Mouse (Mus musculus): ENCODE data around the gene Tldc2. TPM values are rescaled to one million over a fixed set of nuclear protein-coding genes. Genes with fewer than 3 reads are reported as not detected.

The Tldc2 gene
- total and polyA plus RNA-seq, 2 experiments from 2014 or later = not detected

GRCm38 (mm10) chr2:157136176-157136575 lies 49.3 kb downstream of the Tldc2 start:
- no peak overlapping the region for H3K4me3 ChIP-seq (ENCODE audit: low read depth, low read length)
- no peaks in the 10 kb centered on the region for H3K9me3 ChIP-seq (ENCODE audit: low read length)
- DNase-seq (no peak), ATAC-seq (no peak)
- H3K4me1 ChIP-seq (ENCODE audit: insufficient read depth) = peaks cover 4% of the 10 kb centered on the region; the same call in 1 of the 2 replicates
- no peak overlapping the region for H3K4me2 ChIP-seq (ENCODE audit: low read depth)
- 88% methylated on average over 4 of the region's 4 CpGs for WGBS
- H3K36me3 ChIP-seq (ENCODE audit: insufficient read depth) = no peaks in the 10 kb centered on the region
- TF ChIP-seq CTCF (IDR thresholded peaks at IDR 0.05; ENCODE audit: low read depth) = no peak
- H3K27me3 ChIP-seq (ENCODE audit: insufficient read depth, low read length) = no peaks in the 10 kb centered on the region
- no peak overlapping the region for H3K27ac ChIP-seq (ENCODE audit: low read depth, low read length)
- H3K9ac ChIP-seq = no peak overlapping the region

GRCm38 (mm10) chr2:157136646-157137045 lies 49.8 kb downstream of the Tldc2 start:
- WGBS = 63% methylated on average over 2 of the region's 2 CpGs
- no peak overlapping the region for H3K27ac ChIP-seq (ENCODE audit: low read depth, low read length)
- DNase-seq (no peak), ATAC-seq (no peak)
- H3K4me3 ChIP-seq (ENCODE audit: low read depth, low read length) = no peak overlapping the region
- H3K9me3 ChIP-seq (ENCODE audit: low read length) = no peaks in the 10 kb centered on the region
- peaks cover 4% of the 10 kb centered on the region; the same call in 1 of the 2 replicates for H3K4me1 ChIP-seq (ENCODE audit: insufficient read depth)
- no peak overlapping the region for H3K4me2 ChIP-seq (ENCODE audit: low read depth)
- H3K9ac ChIP-seq = no peak overlapping the region
- no peaks in the 10 kb centered on the region for H3K36me3 ChIP-seq (ENCODE audit: insufficient read depth)
- no peaks in the 10 kb centered on the region for H3K27me3 ChIP-seq (ENCODE audit: insufficient read depth, low read length)
- no peak for TF ChIP-seq CTCF (IDR thresholded peaks at IDR 0.05; ENCODE audit: low read depth)

DNA sequence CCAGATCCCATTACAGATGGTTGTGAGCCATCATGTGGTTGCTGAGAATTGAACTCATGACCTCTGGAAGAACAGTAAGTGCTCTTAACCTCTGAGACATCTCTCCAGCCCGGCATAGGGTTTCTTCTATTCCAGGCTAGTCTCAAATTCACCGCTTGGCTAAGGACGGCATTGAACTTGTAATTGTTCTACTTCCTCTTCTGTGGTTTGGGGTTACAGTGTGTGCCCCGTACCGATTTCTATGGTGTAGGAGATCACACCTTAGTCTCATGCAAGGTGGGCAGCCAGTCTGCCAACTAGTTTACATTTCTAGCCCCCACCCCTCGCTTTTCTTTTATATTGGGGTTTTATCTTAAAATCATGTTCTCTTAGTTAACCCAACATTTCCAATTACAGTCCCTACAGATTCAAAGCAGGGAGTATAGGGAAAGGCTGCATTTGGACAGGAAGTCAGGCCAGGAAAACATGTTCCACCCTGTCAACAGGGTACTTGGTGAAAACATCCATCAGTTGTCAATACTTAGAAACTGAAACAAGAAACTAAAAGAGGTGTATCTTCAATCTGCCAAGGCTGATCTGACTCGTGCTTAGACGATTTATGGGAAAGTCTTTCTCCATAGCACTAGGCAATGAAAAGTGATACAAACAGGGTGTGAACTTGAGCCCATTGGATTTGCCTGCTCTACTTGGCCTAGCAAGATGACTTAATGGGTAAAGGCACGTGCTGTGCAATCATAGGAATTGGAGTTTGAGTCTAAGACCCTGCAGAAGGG lies 51.3 kb downstream of the Tldc2 start:
- H3K9ac ChIP-seq = no peak overlapping the region
- H3K9me3 ChIP-seq (ENCODE audit: low read length) = no peaks in the 10 kb centered on the region
- H3K27ac ChIP-seq (ENCODE audit: low read depth, low read length) = no peak overlapping the region
- WGBS = 93% methylated on average over 9 of the region's 9 CpGs
- no peak for DNase-seq
- no peak for TF ChIP-seq CTCF (IDR thresholded peaks at IDR 0.05; ENCODE audit: low read depth)
- H3K4me3 ChIP-seq (ENCODE audit: low read depth, low read length) = no peak overlapping the region
- ATAC-seq = no peak
- no peaks in the 10 kb centered on the region for H3K36me3 ChIP-seq (ENCODE audit: insufficient read depth)
- no peaks in the 10 kb centered on the region for H3K27me3 ChIP-seq (ENCODE audit: insufficient read depth, low read length)
- peaks cover 4% of the 10 kb centered on the region; the same call in 1 of the 2 replicates for H3K4me1 ChIP-seq (ENCODE audit: insufficient read depth)
- no peak overlapping the region for H3K4me2 ChIP-seq (ENCODE audit: low read depth)

- no peak for DNase-seq
- Histone ChIP-seq H3K27me3 (ENCODE audit: insufficient read depth, low read length) (no peaks in the 10 kb centered on the region), H3K27ac (ENCODE audit: low read depth, low read length) (no peak overlapping the region), H3K36me3 (ENCODE audit: insufficient read depth) (no peaks in the 10 kb centered on the region), H3K4me2 (ENCODE audit: low read depth) (no peak overlapping the region), H3K9ac (no peak overlapping the region), H3K4me1 (ENCODE audit: insufficient read depth) (peaks cover 4% of the 10 kb centered on the region; the same call in 1 of the 2 replicates), H3K9me3 (ENCODE audit: low read length) (no peaks in the 10 kb centered on the region), H3K4me3 (ENCODE audit: low read depth, low read length) (no peak overlapping the region)
- no peak for TF ChIP-seq CTCF (IDR thresholded peaks at IDR 0.05; ENCODE audit: low read depth)
- 86% methylated on average over 5 of the region's 5 CpGs for WGBS
- ATAC-seq = no peak
Measured at GRCm38 (mm10) chr2:157138808-157139207, 52.0 kb downstream of the Tldc2 start.

GRCm38 (mm10) chr2:157139251-157139802 lies 52.5 kb downstream of the Tldc2 start:
- no peak overlapping the region for H3K4me2 ChIP-seq (ENCODE audit: low read depth)
- ATAC-seq = no peak
- no peaks in the 10 kb centered on the region for H3K36me3 ChIP-seq (ENCODE audit: insufficient read depth)
- peaks cover 1% of the 10 kb centered on the region; the same call in 1 of the 2 replicates for H3K4me1 ChIP-seq (ENCODE audit: insufficient read depth)
- no peak overlapping the region for H3K27ac ChIP-seq (ENCODE audit: low read depth, low read length)
- H3K27me3 ChIP-seq (ENCODE audit: insufficient read depth, low read length) = no peaks in the 10 kb centered on the region
- no peaks in the 10 kb centered on the region for H3K9me3 ChIP-seq (ENCODE audit: low read length)
- no peak overlapping the region for H3K9ac ChIP-seq
- no peak overlapping the region for H3K4me3 ChIP-seq (ENCODE audit: low read depth, low read length)
- no peak for DNase-seq
- 90% methylated on average over 5 of the region's 5 CpGs for WGBS
- TF ChIP-seq CTCF (IDR thresholded peaks at IDR 0.05; ENCODE audit: low read depth) = no peak

DNA sequence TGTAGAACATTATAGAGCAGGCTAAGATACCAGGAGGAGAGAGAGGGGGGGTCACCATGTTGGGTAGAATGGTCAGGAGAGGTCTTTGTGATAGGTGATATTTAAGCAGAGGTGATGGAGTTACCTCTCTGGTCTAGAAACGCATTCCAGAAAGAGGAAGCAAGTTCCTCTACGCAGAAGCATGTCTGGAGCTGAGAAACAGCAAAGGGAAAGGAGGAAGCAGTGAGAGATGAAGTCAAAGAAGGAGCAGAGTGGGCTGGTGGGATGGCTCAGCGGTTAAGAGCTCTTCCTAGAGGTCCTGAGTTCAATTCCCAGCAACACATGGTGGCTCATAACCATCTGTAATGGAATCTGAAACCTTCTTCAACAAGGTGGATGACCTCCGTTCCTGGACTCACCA lies 55.1 kb downstream of the Tldc2 start:
- Histone ChIP-seq H3K4me2 (ENCODE audit: low read depth) (no peak overlapping the region), H3K9ac (no peak overlapping the region), H3K27me3 (ENCODE audit: insufficient read depth, low read length) (no peaks in the 10 kb centered on the region), H3K4me1 (ENCODE audit: insufficient read depth) (no peaks in the 10 kb centered on the region), H3K36me3 (ENCODE audit: insufficient read depth) (no peaks in the 10 kb centered on the region), H3K9me3 (ENCODE audit: low read length) (no peaks in the 10 kb centered on the region), H3K4me3 (ENCODE audit: low read depth, low read length) (no peak overlapping the region), H3K27ac (ENCODE audit: low read depth, low read length) (no peak overlapping the region)
- DNase-seq (no peak), ATAC-seq (no peak)
- no peak for TF ChIP-seq CTCF (IDR thresholded peaks at IDR 0.05; ENCODE audit: low read depth)
- 92% methylated on average over 4 of the region's 4 CpGs for WGBS

DNA sequence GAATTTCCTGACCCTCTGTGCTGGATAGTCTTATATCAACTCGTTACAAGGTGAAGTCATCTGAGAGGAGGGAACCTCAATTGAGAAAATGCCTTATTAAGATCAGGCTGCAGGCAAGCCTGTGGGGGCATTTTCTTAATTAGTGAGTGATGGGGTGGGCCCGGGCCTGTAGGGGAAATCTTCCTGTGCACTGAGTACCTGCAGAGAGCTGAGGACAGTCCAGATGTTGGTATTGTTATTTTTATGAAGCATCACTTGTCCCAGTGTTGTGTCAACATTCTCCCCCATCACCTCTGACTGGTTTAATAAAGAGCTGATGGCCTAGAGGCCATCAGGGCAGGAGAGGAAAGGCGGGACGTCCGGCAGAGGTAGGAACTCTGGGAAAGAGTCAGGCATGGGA lies 57.3 kb downstream of the Tldc2 start:
- Histone ChIP-seq H3K4me2 (ENCODE audit: low read depth) (no peak overlapping the region), H3K4me3 (ENCODE audit: low read depth, low read length) (no peak overlapping the region), H3K27me3 (ENCODE audit: insufficient read depth, low read length) (no peaks in the 10 kb centered on the region), H3K9me3 (ENCODE audit: low read length) (no peaks in the 10 kb centered on the region), H3K4me1 (ENCODE audit: insufficient read depth) (no peaks in the 10 kb centered on the region), H3K27ac (ENCODE audit: low read depth, low read length) (no peak overlapping the region), H3K36me3 (ENCODE audit: insufficient read depth) (peaks cover 4% of the 10 kb centered on the region; the same call in 1 of the 2 replicates), H3K9ac (no peak overlapping the region)
- 58% methylated on average over 5 of the region's 5 CpGs for WGBS
- DNase-seq (no peak), ATAC-seq (no peak)
- no peak for TF ChIP-seq CTCF (IDR thresholded peaks at IDR 0.05; ENCODE audit: low read depth)
